Mouse (Mus musculus) hindbrain, embryonic 13.5 days (tissue): ENCODE data around the gene Pced1b. TPM values are rescaled to one million over a fixed set of nuclear protein-coding genes. Genes with fewer than 3 reads are reported as not detected.

ENCODE experiments used
- ATAC-seq: fragments of 200-750 bp; cut with Nextera tagmentation; 2 replicates; pipeline ENCODE4 v1.8.0; 2017; ENCODE audit warnings: moderate TSS enrichment; ENCODE audit not compliant: low FRiP score
- H3K27ac ChIP-seq: fragments of 300-500 bp; sonication (generic); 2 replicates; pipeline ENCODE4 v1.5.1; 2015; ENCODE audit warnings: inconsistent platforms, mild to moderate bottlenecking, moderate library complexity
- H3K27me3 ChIP-seq: fragments of 300-500 bp; sonication (generic); 2 replicates; pipeline ENCODE4 v1.6.1; 2015; ENCODE audit warnings: mild to moderate bottlenecking, inconsistent platforms
- H3K36me3 ChIP-seq: fragments of 300-500 bp; sonication (generic); 2 replicates; pipeline ENCODE4 v1.6.1; 2015; ENCODE audit warnings: mild to moderate bottlenecking, inconsistent platforms
- H3K4me1 ChIP-seq: fragments of 300-500 bp; sonication (generic); replicated peaks from 2 replicates; pipeline ENCODE4 v1.6.1; 2015; ENCODE audit warnings: inconsistent platforms
- H3K4me2 ChIP-seq: fragments of 300-500 bp; sonication (generic); 2 replicates; pipeline ENCODE4 v1.6.1; 2015; ENCODE audit warnings: inconsistent platforms, mild to moderate bottlenecking, moderate library complexity
- H3K4me3 ChIP-seq: fragments of 300-500 bp; sonication (generic); 2 replicates; pipeline ENCODE4 v1.5.1; 2015; ENCODE audit warnings: mild to moderate bottlenecking, inconsistent platforms
- H3K9ac ChIP-seq: fragments of 300-500 bp; sonication (generic); 2 replicates; pipeline ENCODE4 v1.6.1; 2015; ENCODE audit warnings: mild to moderate bottlenecking, inconsistent platforms
- H3K9me3 ChIP-seq: fragments of 300-500 bp; sonication (generic); 2 replicates; pipeline ENCODE4 v1.6.1; 2016; ENCODE audit warnings: inconsistent platforms
- WGBS: fragments of 180-500 bp; shearing (Covaris S2); methylation state at CpG from one replicate; pipeline ENCODE4 v1.1.7; 2015; 5-methylcytosine and 5-hydroxymethylcytosine counted together
- polyA plus RNA-seq: library from polyadenylated mRNA; unstranded; fragments of >200 nt; fragmentation: Nextera tagmentation; extraction: Ambion mirVana; gene quantifications from 2 replicates; pipeline ENCODE4 v1.2.1, GENCODE M21; 2015

Gene Pced1b
- polyA plus RNA-seq, 1 experiment from 2014 or later = 4.5 TPM

DNA sequence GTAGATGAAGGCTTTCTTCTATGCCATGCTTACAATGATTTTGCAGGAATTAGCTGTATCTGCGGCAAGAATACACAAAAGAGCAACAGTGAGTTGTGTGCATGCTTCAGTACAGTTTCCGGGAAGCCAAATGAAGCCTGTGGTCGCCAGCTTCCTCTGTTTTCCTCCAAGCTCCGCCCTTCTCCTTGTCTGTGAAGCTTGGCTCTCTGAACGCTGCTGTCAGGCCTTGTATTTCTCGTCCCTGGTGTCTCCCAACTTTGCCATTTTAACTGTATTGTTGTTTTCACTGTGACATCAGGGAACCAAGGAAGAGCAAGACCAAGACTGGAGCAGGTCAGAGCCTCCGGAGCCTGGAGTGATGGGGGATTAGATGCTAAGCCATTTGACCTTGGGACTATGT, 177.5 kb downstream of the Pced1b start:
- no peaks in the 10 kb centered on the region for H3K36me3 ChIP-seq
- no peak overlapping the region for H3K4me3 ChIP-seq
- H3K9me3 ChIP-seq = no peaks in the 10 kb centered on the region
- 67% methylated on average over 7 of the region's 7 CpGs for WGBS
- no peaks in the 10 kb centered on the region for H3K27me3 ChIP-seq
- H3K4me1 ChIP-seq = no peaks in the 10 kb centered on the region
- no peak overlapping the region for H3K9ac ChIP-seq
- no peak for ATAC-seq
- H3K27ac ChIP-seq = no peak overlapping the region
- H3K4me2 ChIP-seq = no peak overlapping the region

DNA sequence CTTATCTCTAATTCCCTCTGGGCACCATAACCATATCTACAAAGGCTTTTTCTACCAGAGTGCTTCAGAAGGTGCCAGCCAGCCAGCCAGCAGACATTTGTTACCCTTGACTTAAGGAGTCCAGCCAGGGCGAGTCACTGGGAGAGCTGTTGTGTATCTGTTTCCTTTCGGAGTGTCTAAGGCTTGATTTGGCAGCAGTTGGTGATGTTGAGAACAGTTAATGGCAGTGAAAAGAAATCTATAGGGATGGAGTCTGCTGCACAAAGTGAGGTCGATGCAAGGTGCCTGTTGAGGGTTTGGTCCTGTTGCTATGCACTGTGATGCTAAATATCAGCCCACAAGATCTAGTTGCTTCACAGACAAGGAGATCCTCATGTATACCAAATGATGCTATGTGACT, 178.1 kb downstream of the Pced1b start:
- ATAC-seq = no peak
- H3K4me1 ChIP-seq = no peaks in the 10 kb centered on the region
- H3K9ac ChIP-seq = no peak overlapping the region
- H3K27ac ChIP-seq = no peak overlapping the region
- WGBS = 86% methylated on average over 3 of the region's 3 CpGs
- no peak overlapping the region for H3K4me3 ChIP-seq
- no peaks in the 10 kb centered on the region for H3K9me3 ChIP-seq
- H3K36me3 ChIP-seq = no peaks in the 10 kb centered on the region
- H3K27me3 ChIP-seq = no peaks in the 10 kb centered on the region
- no peak overlapping the region for H3K4me2 ChIP-seq

DNA sequence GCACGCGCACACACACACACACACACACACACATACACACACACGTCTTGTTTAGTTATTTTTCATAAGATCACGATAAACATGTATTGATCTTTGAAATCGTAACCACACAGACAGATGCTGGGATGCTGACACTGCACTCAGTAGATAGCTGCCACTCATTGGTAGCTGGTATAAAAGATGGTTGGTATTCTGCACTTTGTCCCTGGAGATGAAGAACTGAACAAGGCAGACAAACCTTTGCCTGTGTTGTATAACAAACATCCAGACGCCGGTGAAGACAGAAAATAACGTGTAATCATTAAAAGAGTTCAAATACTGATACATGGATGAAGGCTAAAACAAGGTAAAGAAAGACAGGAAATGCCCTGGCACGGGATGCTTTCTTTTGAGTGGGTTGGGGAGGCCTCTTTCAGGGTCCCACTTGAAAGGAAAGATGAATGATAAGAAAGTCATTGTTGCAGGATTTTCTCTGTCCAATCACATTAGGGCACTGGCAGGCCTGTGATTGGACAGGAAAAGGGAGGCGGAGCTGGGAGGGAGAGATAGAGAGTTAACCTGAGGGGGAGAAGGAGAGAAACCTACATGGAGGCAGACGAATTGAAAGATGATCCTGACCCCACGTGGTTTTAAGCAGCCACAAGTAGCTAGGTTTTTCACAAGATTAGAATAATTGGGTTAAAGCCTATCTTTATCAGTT, 182.4 kb downstream of the Pced1b start:
- no peaks in the 10 kb centered on the region for H3K9me3 ChIP-seq
- no peaks in the 10 kb centered on the region for H3K4me1 ChIP-seq
- no peak for ATAC-seq
- no peaks in the 10 kb centered on the region for H3K36me3 ChIP-seq
- H3K9ac ChIP-seq = no peak overlapping the region
- no peak overlapping the region for H3K27ac ChIP-seq
- no peak overlapping the region for H3K4me2 ChIP-seq
- 88% methylated on average over 12 of the region's 12 CpGs for WGBS
- H3K4me3 ChIP-seq = no peak overlapping the region
- no peaks in the 10 kb centered on the region for H3K27me3 ChIP-seq

DNA sequence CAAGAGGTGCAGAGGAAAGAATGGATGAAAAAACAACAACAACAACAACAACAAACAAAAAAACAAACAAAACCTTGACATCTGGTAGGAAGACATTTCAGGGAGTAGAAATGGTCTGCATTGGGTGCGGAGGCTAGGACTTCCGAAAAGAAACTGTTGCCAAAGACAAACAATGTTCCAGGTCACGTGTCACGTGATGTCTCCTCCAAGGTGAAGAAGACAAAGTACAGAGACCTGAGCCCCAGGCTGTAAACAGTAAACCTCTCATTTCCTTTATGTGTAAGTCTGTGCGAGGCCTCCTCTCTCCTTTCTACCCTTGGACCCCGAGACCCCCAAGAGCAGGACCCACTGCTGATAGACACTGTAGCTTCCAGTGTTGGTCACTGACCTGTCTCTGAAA, 184.6 kb downstream of the Pced1b start:
- H3K27me3 ChIP-seq = no peaks in the 10 kb centered on the region
- H3K36me3 ChIP-seq = no peaks in the 10 kb centered on the region
- H3K9ac ChIP-seq = no peak overlapping the region
- ATAC-seq = no peak
- H3K4me3 ChIP-seq = no peak overlapping the region
- no peak overlapping the region for H3K27ac ChIP-seq
- 91% methylated on average over 6 of the region's 6 CpGs for WGBS
- no peaks in the 10 kb centered on the region for H3K4me1 ChIP-seq
- no peaks in the 10 kb centered on the region for H3K9me3 ChIP-seq
- no peak overlapping the region for H3K4me2 ChIP-seq

DNA sequence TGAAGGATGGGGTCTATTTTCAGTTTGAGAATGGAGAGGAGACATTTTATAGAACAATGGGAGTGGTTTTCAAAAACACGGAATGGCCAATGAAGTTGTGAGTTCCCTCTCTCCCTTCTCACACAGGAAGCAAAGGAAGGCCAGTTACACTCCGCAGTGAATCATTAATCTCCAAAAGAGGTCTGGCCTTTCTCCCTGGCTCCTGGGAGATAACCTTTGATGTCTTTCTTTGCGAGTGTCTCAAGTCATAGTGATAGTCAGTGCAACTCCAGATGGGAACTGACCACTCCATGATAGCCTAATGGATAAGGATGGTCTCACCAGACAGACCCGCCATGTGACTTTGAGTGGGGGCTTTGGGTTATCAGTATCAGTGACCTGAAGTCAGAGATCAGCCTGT, 185.3 kb downstream of the Pced1b start:
- Histone ChIP-seq H3K4me1 (no peaks in the 10 kb centered on the region), H3K9me3 (no peaks in the 10 kb centered on the region), H3K36me3 (no peaks in the 10 kb centered on the region), H3K27me3 (no peaks in the 10 kb centered on the region), H3K9ac (no peak overlapping the region), H3K4me3 (no peak overlapping the region), H3K27ac (no peak overlapping the region), H3K4me2 (no peak overlapping the region)
- no peak for ATAC-seq
- 66% methylated on average over 4 of the region's 4 CpGs for WGBS

Other genes with a start within 250 kb of the Pced1b start
- gene Slc38a4, start 191.2 kb upstream of the Pced1b start, polyA plus RNA-seq = 5.1 and 6.2 TPM in 2 replicates
- 7.2 and 8.7 TPM in 2 replicates for gene Amigo2, start 180 bp downstream of the Pced1b start, polyA plus RNA-seq